Mouse (Mus musculus) liver, postnatal 0 days (tissue): ENCODE measurements around the gene Kcnk4.

ENCODE experiments used
- CTCF ChIP-seq: sonication (generic); IDR thresholded peaks from 2 replicates; pipeline ENCODE4 v1.5.1; 2016; ENCODE audit warnings: antibody characterized with exemption, low read depth
- EP300 ChIP-seq: IDR thresholded peaks from 2 replicates; pipeline ENCODE4 v1.6.1; 2016; ENCODE audit warnings: antibody characterized with exemption, low read depth, mild to moderate bottlenecking

- TF ChIP-seq EP300 (no peak), CTCF (no peak)
Measured at GRCm38 (mm10) chr19:6903031-6903430, 31.3 kb downstream of the Kcnk4 start.
